In the genomic region with DNA sequence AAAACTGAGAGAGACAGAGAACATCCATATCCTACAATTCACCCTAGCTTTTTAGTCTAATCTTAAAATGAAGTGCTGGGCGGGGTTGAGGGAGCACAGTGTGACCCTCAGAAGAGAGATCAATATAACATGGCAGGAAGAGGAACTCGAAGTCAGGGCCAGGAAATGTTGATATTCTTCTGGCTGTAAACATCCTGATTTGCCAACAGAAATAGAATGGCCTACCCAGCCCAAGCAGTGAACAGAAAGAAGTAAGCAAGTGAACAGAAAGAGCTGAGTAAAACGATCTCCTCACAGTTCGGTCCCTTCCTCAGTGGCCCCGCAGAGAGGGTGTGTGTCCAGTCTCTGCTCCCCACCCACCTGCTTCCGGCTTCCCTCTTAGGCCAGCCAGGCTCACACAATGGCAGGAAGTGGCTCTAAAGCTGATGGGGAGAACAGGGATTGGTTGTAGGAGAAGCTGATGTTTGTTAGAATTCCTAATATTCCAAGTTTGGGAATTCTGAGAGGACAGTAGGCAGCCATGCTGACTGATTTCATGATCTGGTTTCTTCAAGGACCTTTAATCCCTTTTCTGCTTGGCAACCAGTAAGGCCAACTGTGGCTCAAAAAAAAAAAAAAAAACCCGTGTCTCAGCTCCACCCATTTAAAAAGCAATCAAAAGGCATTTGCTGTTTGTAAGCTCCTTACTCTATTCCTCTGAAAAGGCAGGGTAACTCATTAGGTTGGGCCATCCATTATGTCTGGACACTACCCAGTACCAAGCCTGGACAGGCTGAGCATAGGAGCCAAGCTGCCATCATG, we compare ENCODE assay signal across 8 mouse cellular contexts.
DNase-seq lines count a peak whose midpoint lies in the region; ATAC-seq lines count a peak whose summit lies in the region.

No protein-coding gene starts in this region.

- DNase-seq in B cell, adult 2 months, result peak; percentile 71
- peak; percentile 61 for DNase-seq in R1 (ENCODE audit: low read depth, low spot score)
- no peak for DNase-seq in heart, embryonic 10.5 days (ENCODE audit: low spot score)
- peak; percentile 87 for DNase-seq in lung, postnatal 25 days (ENCODE audit: low spot score)
- peak; percentile 29 to 50 for DNase-seq in thymus, postnatal 36 days
- DNase-seq in layer of hippocampus, adult 18-20 months (ENCODE audit: low spot score in 2 of 2), result no peak

- no peak overlapping the region for H3K4me3 ChIP-seq in heart, embryonic 10.5 days
- no peak overlapping the region for H3K4me3 ChIP-seq in kidney, embryonic 14.5 days (ENCODE audit: low read length)
- H3K4me3 ChIP-seq in forebrain, embryonic 13.5 days, result no peak overlapping the region

- H3K4me1 ChIP-seq in heart, embryonic 10.5 days, result peaks cover 11% of the 10 kb centered on the region
- peaks cover 12% of the 10 kb centered on the region; the same call in 1 of the 2 replicates for H3K4me1 ChIP-seq in kidney, embryonic 14.5 days (ENCODE audit: control insufficient read depth, insufficient read depth, low read length)
- no peaks in the 10 kb centered on the region for H3K4me1 ChIP-seq in forebrain, embryonic 13.5 days

- 61% methylated on average over 7 of the region's 7 CpGs for WGBS in heart, embryonic 10.5 days
- 73% methylated on average over 7 of the region's 7 CpGs for WGBS in kidney, embryonic 14.5 days
- 75% methylated on average over 7 of the region's 7 CpGs for WGBS in forebrain, embryonic 13.5 days

- H3K27ac ChIP-seq in heart, embryonic 10.5 days, result peak overlapping the region; percentile 59
- peak overlapping the region; percentile 47 for H3K27ac ChIP-seq in kidney, embryonic 14.5 days (ENCODE audit: low read depth, low read length)
- no peak overlapping the region; the same call in 1 of the 2 replicates for H3K27ac ChIP-seq in forebrain, embryonic 13.5 days

- no peak overlapping the region for H3K4me2 ChIP-seq in kidney, embryonic 14.5 days (replicated peaks; ENCODE audit: low read depth, low read length)
- H3K4me2 ChIP-seq in forebrain, embryonic 13.5 days, result no peak overlapping the region

- H3K36me3 ChIP-seq in heart, embryonic 10.5 days, result peaks cover 22% of the 10 kb centered on the region
- H3K36me3 ChIP-seq in kidney, embryonic 14.5 days (ENCODE audit: control insufficient read depth, insufficient read depth, low read length), result peaks cover 5% of the 10 kb centered on the region; the same call in 1 of the 2 replicates
- H3K36me3 ChIP-seq in forebrain, embryonic 13.5 days (ENCODE audit: poor library complexity, severe bottlenecking), result peaks cover 22% of the 10 kb centered on the region

- H3K9me3 ChIP-seq in heart, embryonic 10.5 days, result no peaks in the 10 kb centered on the region
- no peaks in the 10 kb centered on the region for H3K9me3 ChIP-seq in kidney, embryonic 14.5 days (ENCODE audit: control insufficient read depth, low read length)
- H3K9me3 ChIP-seq in forebrain, embryonic 13.5 days (replicated peaks), result no peaks in the 10 kb centered on the region

- no peaks in the 10 kb centered on the region for H3K27me3 ChIP-seq in heart, embryonic 10.5 days (ENCODE audit: insufficient read depth, poor library complexity, severe bottlenecking)
- H3K27me3 ChIP-seq in kidney, embryonic 14.5 days (ENCODE audit: control insufficient read depth, insufficient read depth, low read length), result no peaks in the 10 kb centered on the region
- H3K27me3 ChIP-seq in forebrain, embryonic 13.5 days, result no peaks in the 10 kb centered on the region

- no peak overlapping the region for H3K9ac ChIP-seq in kidney, embryonic 14.5 days (ENCODE audit: low read depth, low read length)
- H3K9ac ChIP-seq in forebrain, embryonic 13.5 days, result no peak overlapping the region

- no peak for ATAC-seq in kidney, embryonic 14.5 days (ENCODE audit: low FRiP score, low TSS enrichment)
- ATAC-seq in forebrain, embryonic 13.5 days, result no peak

Comparison
In these comparisons a context has a peak if more than half of its experiments do, and no peak if none do; other contexts are left out.
1. DNase-seq: peak in B cell, adult 2 months (2 of 2), R1 (single experiment), lung, postnatal 25 days (single experiment) and thymus, postnatal 36 days (2 of 2); none in heart, embryonic 10.5 days (single experiment) and layer of hippocampus, adult 18-20 months (0 of 2).